Mouse (Mus musculus): Measurements from ENCODE around the gene Jagn1.

Gene Jagn1

GRCm38 (mm10) chr6:113442442-113443090 is at the start of gene Jagn1:
Gene Jagn1 (plus strand): TSS chr6:113442569.
- peak; percentile 94 for DNase-seq (ENCODE audit: low spot score)

GRCm38 (mm10) chr6:113393951-113394350 is 48.4 kb upstream of the Jagn1 start:
- no peak for DNase-seq (ENCODE audit: low spot score)

- no peak for DNase-seq (ENCODE audit: low spot score)
Observed at GRCm38 (mm10) chr6:113394811-113395210, 47.6 kb upstream of the Jagn1 start.

- no peak for DNase-seq (ENCODE audit: low spot score)
Observed at GRCm38 (mm10) chr6:113395501-113395900, 46.9 kb upstream of the Jagn1 start.

- no peak for DNase-seq (ENCODE audit: low spot score)
Observed at GRCm38 (mm10) chr6:113396270-113397030, 45.9 kb upstream of the Jagn1 start.

GRCm38 (mm10) chr6:113402094-113402493 is 40.3 kb upstream of the Jagn1 start:
- DNase-seq (ENCODE audit: low spot score), result no peak

GRCm38 (mm10) chr6:113404649-113405448 is 37.5 kb upstream of the Jagn1 start:
- no peak for DNase-seq (ENCODE audit: low spot score)

- no peak for DNase-seq (ENCODE audit: low spot score)
Observed at GRCm38 (mm10) chr6:113405483-113405882, 36.9 kb upstream of the Jagn1 start.

- no peak for DNase-seq (ENCODE audit: low spot score)
Observed at GRCm38 (mm10) chr6:113406683-113407082, 35.7 kb upstream of the Jagn1 start.

GRCm38 (mm10) chr6:113410001-113410400 is 32.4 kb upstream of the Jagn1 start:
- DNase-seq (ENCODE audit: low spot score), result no peak

GRCm38 (mm10) chr6:113416416-113416815 is 26.0 kb upstream of the Jagn1 start:
- no peak for DNase-seq (ENCODE audit: low spot score)

- peak; percentile 20 for DNase-seq (ENCODE audit: low spot score)
Observed at GRCm38 (mm10) chr6:113418441-113419198, 23.7 kb upstream of the Jagn1 start.

- peak; percentile 99 for DNase-seq (ENCODE audit: low spot score)
Observed at GRCm38 (mm10) chr6:113419199-113419587, 23.2 kb upstream of the Jagn1 start, which contains the start of gene Rpusd3. Gene Rpusd3 (minus strand): TSS chr6:113419340.

GRCm38 (mm10) chr6:113423000-113423399 is 19.4 kb upstream of the Jagn1 start:
- DNase-seq (ENCODE audit: low spot score), result no peak

GRCm38 (mm10) chr6:113424187-113424586 is 18.2 kb upstream of the Jagn1 start:
- no peak for DNase-seq (ENCODE audit: low spot score)

GRCm38 (mm10) chr6:113426696-113427095 is 15.7 kb upstream of the Jagn1 start:
- DNase-seq (ENCODE audit: low spot score), result no peak

- DNase-seq (ENCODE audit: low spot score), result no peak
Observed at GRCm38 (mm10) chr6:113427397-113427796, 15.0 kb upstream of the Jagn1 start.

GRCm38 (mm10) chr6:113428006-113428405 is 14.4 kb upstream of the Jagn1 start:
- no peak for DNase-seq (ENCODE audit: low spot score)

GRCm38 (mm10) chr6:113429965-113430364 is 12.4 kb upstream of the Jagn1 start:
- DNase-seq (ENCODE audit: low spot score), result no peak

GRCm38 (mm10) chr6:113430846-113431245 is 11.5 kb upstream of the Jagn1 start:
- no peak for DNase-seq (ENCODE audit: low spot score)

GRCm38 (mm10) chr6:113431801-113432200 is 10.6 kb upstream of the Jagn1 start:
- no peak for DNase-seq (ENCODE audit: low spot score)

GRCm38 (mm10) chr6:113433661-113434060 is 8.7 kb upstream of the Jagn1 start:
- no peak for DNase-seq (ENCODE audit: low spot score)

Data from ovary, postnatal 14 days (tissue).